Mouse (Mus musculus): ENCODE data around the gene Pi4ka.

DNA sequence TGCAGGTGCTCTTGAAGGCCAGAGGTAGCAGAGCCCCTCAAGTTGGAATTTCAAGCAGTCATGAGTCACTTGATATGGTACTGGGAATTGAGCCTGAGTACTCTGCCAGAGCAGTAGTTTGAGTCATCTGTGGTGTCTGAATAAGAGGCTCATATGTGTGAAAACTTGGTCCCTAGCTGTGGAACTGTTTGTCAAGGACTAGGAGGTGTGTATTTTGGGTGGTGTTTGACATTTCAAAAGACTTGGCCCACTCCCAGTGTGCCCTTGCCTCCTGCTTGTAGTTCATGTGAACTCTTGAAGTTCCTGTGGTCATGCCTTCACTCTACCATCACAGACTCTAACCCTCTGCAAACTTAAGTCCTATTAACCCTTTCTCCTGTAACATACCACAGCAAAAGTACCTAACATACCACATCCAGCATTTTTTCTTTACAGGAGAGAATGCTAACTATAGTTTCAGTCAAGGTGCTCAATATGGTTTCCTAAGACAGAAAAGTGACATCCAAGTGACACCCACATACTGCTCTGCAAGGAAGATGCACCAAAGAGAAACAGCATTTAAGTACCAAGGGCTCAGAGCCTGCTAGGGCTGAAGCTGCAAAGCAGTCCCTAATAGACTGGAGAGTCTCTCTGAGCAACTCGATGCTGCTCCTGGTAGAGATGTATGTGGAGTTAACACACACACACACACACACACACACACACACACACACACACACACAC lies 76.1 kb downstream of the Pi4ka start:
- TF ChIP-seq EP300 (IDR thresholded peaks at IDR 0.05; ENCODE audit: insufficient read depth, low read depth, low read length) (no peak), POLR2A (IDR thresholded peaks at IDR 0.05; ENCODE audit: insufficient read depth, low read depth, low read length) (no peak), CTCF (IDR thresholded peaks at IDR 0.05) (no peak)

Data from heart, adult 2 months (tissue).